Mouse (Mus musculus) T-helper 1 cell (primary cell): ENCODE data around the gene Gli2.

Experiments used
- in situ Hi-C: fragments of 300-600 bp; cut with MboI, MseI; formaldehyde crosslinking; loops from one replicate; pipeline ENCODE4 v1.15.1; 2025; ENCODE audit warnings: high pct_unique_total_duplicates

Gene Gli2

DNA sequence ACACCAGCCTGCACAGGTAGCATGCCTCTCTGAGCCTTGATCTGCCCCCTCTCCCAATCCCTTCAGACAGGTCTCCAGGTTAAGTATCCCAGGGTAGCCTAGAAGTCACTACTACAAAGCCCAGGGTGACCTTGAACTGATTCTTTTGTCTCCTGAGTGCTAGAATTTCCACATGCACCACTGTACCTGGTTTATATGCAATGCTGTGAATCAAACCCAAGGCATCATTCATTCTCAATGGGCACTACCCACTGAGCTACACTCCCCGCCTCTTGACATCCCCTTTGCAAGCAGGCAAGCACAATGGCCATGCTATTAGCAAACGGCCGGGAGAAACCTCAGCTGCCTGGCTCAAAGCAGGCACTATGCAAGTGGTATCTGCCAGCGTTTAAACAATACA, 106.2 kb downstream of the Gli2 start:
- in situ Hi-C loops, result no loop called here

DNA sequence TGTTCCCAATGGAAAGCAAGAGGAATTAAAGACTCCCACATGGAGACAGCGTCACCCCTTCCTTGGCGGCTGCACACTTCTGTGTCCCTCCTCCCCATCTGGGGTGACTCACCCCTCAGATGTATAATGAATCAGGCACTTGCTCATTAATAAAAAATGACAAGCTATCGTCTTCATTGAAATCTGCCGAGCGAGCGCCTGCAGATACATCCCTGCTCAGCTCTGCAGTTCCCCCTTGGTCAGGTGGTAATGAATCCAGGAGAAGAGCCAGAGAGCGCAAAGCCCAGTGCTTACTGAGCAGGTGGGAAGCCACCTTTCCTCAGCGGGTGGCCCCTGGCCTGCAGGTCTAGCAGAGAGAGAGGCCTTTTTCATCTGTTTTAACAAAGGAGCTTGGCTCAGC, 112.1 kb downstream of the Gli2 start:
- in situ Hi-C loops, result no loop called here

GRCm38 (mm10) chr1:118940269-118940840, 113.1 kb downstream of the Gli2 start:
- in situ Hi-C loops, result no loop called here

DNA sequence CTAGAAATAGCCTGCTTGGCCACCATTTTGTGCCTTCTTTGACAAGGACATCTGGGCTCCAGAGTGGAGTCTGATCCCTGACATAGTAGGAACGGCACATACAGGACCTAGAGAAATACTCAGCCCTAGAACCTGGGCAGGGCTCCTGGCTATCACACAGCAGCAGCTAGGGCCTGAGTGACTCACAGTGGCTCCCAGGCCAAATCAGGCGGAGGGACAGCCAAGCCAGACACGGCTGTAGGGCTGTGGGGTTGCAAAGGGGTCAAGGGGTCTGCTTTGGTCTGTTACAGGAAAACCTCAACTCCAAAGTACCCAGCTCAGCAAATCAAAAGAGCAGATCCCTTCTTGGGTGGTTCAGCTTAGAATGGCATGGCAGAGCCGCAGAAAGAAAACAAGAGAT, 115.2 kb downstream of the Gli2 start:
- in situ Hi-C loops, result no loop called here

DNA sequence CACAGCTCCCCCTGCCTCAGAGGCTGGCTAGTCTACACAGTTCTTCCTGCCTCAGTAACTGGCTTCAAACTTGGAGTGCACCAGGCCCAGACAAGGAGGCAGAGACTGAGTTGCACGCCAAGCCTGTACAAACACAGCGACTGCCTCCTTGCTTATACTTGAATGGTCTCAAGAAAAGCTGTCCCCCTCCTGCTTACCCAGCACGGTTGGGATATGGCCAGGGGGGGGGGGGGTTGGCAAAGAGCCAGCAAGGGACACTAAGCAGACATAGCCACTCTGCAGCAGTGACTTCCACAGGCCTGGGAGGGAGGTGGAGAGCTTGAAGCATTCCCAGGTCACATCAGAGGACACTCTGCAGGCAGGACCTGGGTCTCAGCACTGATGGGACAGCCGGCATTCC, 117.3 kb downstream of the Gli2 start:
- in situ Hi-C loops, result no loop called here

DNA sequence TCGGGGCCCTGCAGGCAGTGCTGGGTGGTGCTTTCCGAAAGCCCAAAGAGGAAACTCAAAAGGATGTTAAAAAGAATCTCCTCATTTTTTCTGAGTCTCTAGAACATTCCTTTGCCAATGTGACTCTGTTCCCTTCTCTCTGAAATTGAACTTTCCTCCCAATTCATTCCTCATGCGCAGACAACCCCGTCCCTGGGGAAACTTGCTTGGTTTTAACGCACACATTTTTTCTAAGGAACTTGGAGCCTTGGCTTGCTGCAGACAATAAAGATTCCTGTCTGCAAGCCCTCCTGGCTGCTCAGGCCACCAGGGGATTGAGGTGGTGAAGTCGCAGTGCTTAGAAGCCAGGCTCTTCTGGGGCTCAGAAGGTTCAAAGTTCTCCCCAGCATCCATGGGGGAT, 117.9 kb downstream of the Gli2 start:
- in situ Hi-C loops, result no loop called here

GRCm38 (mm10) chr1:118932167-118932566, 121.3 kb downstream of the Gli2 start:
- in situ Hi-C loops, result no loop called here

GRCm38 (mm10) chr1:118927543-118928354, 125.7 kb downstream of the Gli2 start:
- in situ Hi-C loops, result no loop called here

GRCm38 (mm10) chr1:118926556-118926955, 126.9 kb downstream of the Gli2 start:
- in situ Hi-C loops, result no loop called here

- in situ Hi-C loops, result no loop called here
These were observed 131.2 kb downstream of the Gli2 start for GRCm38 (mm10) chr1:118922189-118922588.

DNA sequence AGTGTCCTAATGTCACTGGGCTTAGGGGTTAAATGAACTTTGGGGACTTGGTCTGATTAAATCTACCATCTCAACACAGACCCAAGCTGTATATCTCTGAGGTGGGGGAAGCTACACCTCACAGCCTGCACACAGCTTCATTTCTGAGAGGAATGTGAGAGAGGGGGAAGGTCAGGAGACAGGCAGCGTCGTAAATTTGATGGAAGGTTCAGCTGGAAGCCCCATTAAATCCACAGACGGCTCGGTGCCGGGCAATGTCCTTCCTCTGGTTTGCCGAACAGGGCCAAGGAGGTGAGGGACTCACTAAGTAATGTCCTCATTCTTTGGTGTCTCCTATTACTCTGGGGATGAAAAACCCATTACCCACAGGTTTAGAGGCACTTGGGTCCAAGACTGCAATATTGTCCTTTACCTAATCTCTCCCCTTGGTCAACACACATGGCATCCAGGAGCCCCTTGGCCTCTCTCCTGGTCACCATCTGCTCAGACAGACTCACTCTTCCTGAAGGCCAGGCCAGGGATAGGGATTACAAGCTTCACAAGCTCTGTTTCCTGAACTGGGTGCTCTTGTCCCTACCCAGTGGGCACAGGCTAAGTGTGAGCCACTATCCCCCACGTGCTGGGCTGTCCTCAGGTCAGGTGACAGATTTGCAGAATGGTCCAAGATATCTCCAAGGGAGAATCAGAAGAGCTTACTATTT, 135.7 kb downstream of the Gli2 start:
- in situ Hi-C loops, result no loop called here

GRCm38 (mm10) chr1:118916477-118917075, 136.8 kb downstream of the Gli2 start:
- in situ Hi-C loops, result no loop called here

DNA sequence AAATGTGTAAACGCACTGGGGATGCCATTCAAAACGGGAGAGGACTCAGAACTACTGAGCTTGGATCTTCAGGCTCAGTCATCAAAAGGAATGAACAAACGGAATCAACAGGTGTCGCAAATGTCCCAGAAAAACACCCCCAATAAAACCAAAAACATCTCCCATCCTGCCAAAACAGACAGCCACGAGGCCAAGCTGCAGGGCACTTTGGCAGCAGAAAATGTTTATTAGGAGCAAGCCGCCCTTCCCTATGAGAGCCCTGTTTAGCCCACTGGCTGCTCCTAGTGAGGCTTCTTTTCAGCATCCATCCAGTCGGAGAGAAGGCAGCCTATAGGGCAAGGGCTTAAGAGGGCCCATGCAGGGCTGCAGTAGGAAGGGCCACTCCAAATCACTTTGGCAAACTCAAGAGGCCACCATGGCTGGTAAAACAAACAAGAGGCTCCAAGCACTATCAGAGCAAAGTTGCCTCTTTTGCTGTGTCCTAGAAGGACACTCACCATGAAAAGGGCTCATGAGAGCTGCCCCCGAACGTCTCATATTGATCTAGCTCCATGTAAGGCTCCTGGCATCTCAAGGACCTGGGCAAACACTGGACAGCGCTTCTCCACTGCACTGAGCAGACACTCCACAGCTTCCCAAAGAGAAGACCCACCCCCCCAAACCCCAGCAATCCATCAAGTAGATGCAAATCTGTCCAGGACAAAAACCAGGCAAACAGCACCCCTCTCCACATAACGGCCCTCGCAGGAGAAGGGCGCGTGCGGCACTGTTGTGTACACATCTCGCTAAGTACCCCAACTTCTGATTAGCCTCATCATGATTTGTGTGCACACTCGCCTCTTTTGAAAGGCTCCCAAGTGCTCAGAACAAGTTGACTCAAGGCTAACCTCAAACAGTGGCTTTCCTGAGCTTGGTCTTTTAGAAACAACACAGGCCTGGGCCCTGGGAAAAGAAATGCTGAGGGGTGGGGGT, 139.7 kb downstream of the Gli2 start:
- in situ Hi-C loops, result no loop called here

DNA sequence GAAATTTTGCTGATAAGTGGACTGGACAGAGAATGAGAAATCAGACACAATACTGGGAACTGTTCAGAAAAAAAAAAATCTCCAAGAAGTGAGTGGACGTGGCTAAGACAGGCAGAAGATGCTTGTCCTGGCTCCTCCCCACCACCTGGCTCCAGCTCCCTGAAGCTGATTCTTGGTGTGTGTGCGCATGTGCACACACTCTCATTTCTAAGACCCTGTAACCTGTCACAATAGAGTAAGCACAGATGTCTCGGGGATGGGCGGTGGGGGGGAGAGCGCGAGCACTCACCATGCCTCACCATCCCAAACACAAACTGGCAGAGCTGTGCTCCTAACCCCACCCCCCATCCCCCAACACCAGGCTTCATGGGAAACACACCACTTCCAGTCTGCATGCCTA, 140.5 kb downstream of the Gli2 start:
- in situ Hi-C loops, result no loop called here

DNA sequence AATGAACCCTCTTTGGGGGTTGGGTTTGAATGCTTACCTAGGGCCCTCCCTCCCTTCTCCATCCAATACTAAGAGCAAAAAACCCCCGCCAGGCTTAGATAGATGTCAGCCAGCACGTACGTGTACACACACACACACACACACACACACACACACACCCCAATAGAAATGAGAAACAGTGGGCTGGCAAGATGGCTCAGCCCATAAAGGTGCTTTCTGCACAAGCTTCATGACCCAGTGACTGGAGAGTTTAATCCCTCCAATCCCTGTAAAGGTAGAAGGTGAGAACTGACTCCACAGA, 142.0 kb downstream of the Gli2 start:
- in situ Hi-C loops, result no loop called here

DNA sequence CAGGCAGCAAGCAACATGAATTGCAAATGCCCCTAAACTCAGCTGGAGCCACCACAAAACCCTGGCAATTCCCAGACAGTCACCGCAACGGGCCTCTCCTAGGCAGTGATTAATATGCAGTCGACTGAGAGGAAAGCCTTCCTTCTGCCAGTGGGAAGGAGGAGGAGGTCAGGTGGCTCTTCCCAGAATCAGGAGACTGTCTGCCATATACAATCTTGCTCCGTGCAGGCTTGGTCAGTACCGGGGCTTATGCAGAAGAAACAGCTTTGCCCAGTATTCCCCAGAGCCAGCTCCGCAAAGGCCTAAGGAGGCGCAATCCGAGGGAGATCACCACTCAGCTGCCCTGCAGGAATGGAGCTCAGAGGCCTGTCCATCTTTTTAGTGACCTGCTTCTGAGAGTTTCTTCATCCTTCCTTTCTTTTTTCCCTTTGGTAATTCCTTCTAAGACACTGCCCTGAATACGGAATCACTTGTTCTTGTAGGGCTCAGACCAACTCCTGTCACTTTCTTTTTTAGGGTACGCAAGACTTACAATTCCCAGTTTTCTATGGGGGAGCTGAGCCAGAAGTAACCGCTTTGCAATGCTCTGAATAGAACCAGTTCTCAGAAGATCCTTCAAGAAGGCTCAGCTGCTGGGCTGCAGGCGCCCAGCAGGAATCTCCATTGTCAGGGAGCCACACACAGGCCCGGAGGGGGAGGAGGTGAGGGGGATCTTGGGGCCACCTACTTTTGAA, 142.6 kb downstream of the Gli2 start:
- in situ Hi-C loops, result no loop called here

DNA sequence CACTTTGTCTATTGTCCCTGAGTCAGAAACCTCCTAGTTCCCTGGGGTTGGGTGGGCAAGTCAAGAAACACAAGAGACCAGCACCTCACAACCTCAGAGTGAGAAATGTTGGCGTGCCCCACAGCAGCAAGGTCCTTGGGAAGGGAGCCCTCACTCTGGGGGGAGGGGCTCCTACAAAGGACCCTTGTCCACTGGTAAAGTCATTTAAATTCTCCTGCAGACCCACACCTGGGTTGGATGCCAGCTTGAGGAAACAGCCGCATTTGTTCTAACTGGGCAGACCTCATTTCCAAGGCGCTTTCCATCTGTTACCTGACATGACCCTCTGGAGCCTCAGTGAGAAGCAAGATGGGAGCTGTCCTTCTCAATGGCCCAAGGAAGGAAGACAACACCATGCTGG, 144.4 kb downstream of the Gli2 start:
- in situ Hi-C loops, result no loop called here

DNA sequence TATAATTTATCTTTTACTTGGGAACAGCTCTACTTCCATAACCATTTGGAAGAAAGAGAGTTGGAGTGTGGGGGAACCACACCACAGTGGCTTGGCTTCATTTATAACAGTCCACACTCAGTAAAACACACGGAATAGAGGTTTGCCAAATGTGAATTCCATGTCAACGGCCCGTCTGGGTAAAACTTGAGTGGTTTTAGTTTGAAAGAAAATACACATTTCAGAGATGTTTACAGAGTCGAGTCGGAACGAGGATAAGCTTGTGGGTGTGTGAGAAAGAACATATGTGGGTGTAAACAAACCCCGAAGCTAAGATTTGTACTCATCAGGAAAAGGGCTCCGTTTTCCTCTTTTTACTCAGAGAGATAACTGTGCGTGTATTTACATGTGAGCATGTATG, 145.8 kb downstream of the Gli2 start:
- in situ Hi-C loops, result no loop called here

DNA sequence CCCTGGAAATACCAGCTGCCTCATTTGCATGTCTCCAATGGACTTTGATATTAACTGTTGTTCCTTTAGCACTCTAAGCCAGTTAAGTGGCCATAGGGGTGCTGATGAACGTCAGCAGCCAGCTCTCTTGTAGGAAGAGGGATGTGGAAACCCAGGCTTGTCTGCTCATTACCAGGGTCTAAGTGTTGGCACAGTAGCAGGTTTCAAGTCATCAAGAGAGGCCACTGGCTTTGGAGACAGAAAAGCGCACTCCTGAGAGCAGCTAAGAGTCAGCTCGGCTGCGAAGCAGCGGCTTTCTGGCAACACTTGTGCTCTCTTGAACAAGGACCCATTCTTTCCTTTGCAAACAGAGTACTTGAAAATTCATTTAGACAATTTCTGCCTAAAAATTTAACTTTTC, 148.1 kb downstream of the Gli2 start:
- in situ Hi-C loops, result no loop called here

- in situ Hi-C loops, result no loop called here
These were observed 148.5 kb downstream of the Gli2 start for GRCm38 (mm10) chr1:118904909-118905308.

DNA sequence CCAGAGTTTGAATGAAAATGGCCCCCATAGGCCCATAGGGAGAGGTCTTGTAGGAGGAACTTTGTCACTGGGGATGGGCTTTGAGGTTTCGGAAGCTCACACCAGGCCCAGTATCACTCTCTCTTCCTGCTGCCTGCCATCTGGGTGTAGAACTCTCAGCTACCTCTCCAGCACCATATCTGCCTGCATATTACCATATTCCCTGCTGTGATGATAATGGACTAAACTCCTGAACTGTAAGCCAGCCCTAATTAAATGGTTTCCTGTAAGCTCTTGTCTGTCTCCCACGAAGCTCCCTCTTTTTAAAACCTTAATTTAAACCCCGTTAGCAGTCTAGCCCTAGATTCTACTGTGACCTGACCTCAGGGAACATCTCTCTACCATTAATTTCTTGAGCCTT, 149.0 kb downstream of the Gli2 start:
- in situ Hi-C loops, result no loop called here
